Mouse (Mus musculus) liver (tissue): ENCODE measurements around the gene Krt12.

Source experiments
- DNase-seq: peaks from one replicate; pipeline ENCODE4 v3.0.0-alpha.2; 2020; ENCODE audit warnings: mixed read lengths

Gene Krt12

GRCm38 (mm10) chr11:99396661-99397060 lies 25.4 kb downstream of the Krt12 start:
- DNase-seq = no peak

DNA sequence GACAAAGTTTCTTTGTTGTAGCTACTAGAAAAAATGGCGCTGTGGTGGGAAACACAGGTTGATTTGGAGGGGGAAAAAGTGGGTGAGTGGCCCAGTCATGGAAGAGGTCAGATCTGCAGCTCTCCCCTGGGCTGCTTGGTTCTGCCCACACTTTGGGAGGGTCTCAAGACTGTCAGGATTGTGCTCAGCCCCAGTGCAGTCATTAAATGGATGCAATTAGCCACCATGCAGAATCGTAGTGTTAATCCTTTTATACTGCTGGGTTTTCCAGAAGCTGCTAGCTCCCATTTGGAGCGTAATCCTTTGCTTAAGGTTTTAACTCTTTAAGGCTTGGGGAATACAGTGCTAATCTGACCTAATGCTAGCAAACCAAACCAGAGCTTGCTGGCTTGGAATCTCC lies 26.0 kb downstream of the Krt12 start:
- no peak for DNase-seq

- DNase-seq = no peak
These were observed 29.6 kb downstream of the Krt12 start for GRCm38 (mm10) chr11:99392492-99392891.

DNA sequence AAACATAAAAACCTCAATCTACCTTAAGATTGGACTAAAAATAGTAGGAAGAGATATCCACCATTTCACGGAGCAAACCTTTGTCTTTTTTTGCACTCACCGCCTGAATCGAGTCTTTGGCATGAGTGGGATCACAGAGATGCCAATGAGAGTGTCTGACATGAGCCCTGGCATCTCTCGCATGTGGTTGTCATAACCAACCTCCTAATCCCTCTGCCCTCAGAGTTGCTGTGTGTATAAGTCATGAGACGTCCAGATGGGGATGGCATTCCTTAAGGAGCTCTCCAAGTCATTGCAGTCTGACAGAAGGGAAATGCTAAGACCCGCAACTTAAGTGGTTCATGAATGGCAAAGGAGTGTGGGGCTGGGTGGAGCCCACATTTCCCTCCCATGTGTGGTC lies 30.7 kb downstream of the Krt12 start:
- DNase-seq = no peak

DNA sequence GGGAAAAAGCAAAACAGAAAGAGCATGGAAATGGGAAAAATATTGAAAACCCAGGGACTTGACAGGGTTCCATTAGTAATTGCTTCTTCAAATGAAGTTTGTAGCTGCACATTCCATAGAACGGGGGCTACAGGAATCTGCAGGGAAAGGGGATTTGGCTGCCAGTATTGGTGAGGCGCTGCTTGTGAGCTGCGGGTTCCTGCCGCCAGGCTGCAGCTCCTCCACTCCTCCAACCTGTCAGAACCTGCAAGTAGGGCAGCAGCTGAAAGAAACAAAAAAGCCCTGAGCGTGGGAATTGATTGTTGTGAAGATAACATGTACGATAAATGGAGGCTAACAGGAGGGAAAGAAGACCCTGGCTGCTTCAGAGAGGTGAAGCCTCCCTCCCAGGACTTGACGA lies 31.2 kb downstream of the Krt12 start:
- no peak for DNase-seq

- DNase-seq = no peak
These were observed 32.8 kb downstream of the Krt12 start, which contains the start of gene Krt10 for GRCm38 (mm10) chr11:99389264-99389663. Gene Krt10, minus strand, starts transcription at chr11:99389364.

- no peak for DNase-seq
These were observed 33.4 kb downstream of the Krt12 start for GRCm38 (mm10) chr11:99388661-99389060.

DNA sequence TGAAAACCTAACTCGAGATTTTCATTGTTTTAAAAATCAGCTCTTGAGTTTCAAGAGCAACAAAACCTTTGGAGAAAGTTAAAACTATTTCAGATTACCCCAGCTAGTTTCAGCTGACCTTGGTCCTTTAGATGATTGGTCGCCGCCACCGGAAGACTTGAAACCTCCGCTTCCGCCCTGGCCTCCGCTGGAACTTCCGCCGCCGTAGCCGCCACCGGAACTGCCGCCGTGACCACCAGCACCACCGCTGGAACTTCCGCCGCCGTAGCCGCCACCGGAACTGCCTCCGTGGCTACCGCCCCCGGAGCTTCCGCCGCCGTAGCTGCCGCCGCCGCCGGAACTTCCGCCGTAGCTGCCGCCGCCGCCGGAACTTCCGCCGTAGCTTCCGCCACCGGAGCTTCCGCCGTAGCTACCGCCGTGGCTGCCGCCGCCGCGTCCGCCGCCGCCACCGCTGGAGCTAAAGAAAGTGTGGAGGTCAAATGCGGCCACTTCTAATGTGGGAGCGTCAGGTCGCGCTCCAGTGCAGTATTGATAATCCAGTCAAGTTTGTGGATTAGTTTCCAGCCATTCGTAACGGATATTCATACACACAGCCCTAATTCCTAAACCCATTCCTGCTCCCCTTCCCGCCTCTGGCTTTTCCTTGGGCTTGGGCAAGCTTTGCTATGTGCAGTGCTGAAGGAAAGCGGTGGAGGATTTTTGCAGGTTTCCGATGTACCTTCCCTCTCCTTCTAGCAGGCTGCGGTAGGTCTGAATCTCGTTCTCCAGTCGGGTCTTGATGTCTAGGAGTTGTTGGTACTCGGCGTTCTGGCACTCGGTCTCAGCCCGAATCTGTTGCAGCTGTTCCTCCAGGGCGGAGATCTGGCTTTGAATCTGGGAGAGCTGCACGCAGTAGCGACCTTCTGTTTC lies 36.0 kb downstream of the Krt12 start:
- peak; percentile 81 for DNase-seq

GRCm38 (mm10) chr11:99379568-99379967 lies 42.5 kb downstream of the Krt12 start:
- peak; percentile 61 for DNase-seq

DNA sequence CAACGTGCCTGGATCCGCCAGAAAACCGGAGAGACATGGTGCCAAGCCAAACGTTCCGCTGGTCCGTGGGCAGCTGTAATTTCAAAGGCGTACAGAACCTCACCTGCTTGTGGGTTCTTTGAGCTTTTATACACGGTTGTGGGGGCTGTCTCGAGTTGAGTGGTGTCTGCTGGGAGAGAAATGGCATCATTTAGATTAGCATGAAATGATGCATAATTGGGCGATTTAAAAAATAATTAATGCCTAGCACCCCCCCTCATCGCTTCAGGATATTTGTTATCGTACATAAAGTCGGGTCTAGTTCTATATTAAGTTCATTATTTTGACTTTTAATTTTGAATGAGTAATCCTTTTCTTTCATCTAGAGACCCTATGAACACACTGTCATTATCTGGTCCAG lies 47.3 kb downstream of the Krt12 start, which contains the start of gene Krt28:
TSS of gene Krt28 (minus strand) at position 101 of the 400 bp plus-strand sequence.
- DNase-seq = no peak

- no peak for DNase-seq
These were observed 52.1 kb downstream of the Krt12 start for GRCm38 (mm10) chr11:99369853-99370451.

DNA sequence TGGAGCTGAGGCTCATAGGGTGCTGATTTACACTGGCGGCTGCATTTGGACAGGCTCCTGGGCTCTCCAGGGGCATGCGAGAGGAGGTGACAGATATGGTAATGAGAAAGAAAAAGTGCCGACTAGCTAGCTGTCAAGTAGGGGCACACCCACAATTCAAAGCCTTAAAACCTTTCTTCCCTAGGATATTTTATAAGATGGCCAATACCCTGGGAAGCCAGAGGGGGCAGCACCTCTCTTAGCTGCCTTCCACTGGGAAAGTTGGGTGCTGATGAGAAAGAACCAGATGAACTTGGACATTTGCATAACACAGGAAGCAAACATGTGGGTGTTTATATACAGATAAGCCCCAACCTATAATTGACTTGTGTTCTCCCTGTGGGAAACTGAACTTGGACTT lies 52.8 kb downstream of the Krt12 start:
- no peak for DNase-seq

GRCm38 (mm10) chr11:99366791-99367190 lies 55.3 kb downstream of the Krt12 start:
- DNase-seq = no peak
